Mouse (Mus musculus): Measurements from ENCODE around the gene Olfr156. TPM values are rescaled to one million over a fixed set of nuclear protein-coding genes. Genes with fewer than 3 reads are reported as not detected.
"Not testable (repeated sequence)": the region's sequence is repeated elsewhere in the genome, so short reads cannot be mapped to it uniquely, and the experiment has no call there.

Olfr156 gene
- total RNA-seq (2021) = not detected
- long read RNA-seq, experiment 1 = 0 reads
- long read RNA-seq, experiment 2 = 0 reads

DNA sequence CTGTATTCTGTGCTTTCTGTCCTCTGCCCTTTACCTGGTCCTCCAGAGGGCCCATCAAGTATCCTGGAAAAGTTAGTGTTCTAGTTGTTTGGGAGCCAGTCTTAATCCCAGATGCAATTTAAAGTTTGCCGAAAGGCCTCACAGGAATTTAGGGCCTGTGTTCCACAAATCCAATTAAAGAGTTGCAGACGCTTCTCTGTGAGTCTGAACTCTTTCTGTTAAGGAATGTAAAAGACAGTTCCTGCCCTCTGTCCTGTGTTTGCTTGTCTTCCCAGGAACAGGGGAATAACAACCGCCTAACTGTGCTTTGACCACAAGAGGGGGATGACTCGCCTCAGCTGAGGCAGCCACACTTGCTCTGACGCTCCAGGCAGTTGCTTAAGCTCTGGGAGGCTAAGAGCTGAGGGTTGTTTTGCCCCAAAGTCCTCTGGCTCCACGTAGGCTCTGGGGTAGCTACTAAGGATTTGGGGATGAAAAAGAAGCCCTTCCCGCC, at the start of gene Olfr156:
Gene Olfr156 (minus strand): TSS at position 51 of the 493 bp plus-strand sequence.
- peak; percentile 34 for DNase-seq

DNA sequence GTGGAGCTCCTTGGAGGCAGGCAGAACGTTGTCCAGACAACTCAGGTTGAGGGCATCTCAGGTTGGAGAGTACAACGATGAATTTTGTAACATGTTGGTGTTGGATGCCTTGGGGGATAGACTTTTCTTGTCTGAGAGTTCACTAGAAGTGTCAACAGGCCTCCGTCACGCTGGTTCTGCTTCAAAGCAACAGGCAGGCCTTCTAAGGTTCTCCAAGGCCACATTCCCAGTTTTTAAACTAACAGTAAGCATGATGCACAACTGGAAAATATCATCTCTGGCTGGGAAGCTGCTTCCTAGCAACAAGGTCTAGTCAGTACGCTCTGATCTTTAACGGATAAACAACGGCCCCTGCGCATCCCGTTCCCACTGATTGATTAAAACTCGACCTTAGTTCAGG, 46.1 kb upstream of the Olfr156 start:
- no peak for DNase-seq

GRCm38 (mm10) chr4:43863298-43863697, 39.6 kb upstream of the Olfr156 start:
- no peak for DNase-seq

DNA sequence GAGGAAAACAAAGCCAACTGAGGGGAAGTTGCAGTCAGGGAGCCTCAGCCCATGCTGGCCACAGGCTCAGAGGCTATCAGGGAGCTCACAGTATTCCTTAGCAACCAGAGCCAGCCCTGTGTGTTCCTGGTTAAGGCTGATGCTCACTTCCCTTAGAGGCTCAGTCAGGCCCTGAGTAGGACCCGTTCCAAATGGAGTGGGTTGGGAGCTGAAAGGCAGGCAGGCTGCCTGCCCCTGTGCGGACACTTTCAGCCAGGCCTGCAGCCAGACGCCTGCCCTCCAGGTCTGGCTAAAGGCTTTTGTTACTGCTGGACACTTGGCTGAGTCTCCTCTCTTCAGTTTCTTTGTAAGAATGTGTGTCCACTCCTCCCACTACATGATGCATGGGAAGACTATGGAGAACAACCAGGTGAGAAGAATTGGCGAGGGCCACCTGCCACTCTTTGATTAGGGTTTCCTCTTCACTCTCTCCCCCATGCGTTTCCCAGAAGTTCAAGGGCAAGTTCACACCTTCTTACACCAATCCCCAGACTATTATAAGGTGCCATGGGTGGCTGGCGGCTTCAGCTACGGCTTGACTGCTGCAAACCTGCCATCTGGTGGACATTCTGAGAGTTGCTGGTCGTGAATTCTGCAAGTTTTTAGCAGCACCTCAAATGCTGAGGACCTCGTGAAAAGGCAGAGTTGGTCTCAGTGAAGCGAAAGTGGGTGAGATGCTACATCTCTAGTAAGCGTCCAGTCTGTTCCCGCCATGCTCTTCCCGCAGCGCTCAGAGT, 37.2 kb upstream of the Olfr156 start:
- DNase-seq = peak; percentile 77

- no peak for DNase-seq
Measured at GRCm38 (mm10) chr4:43859886-43860285, 36.2 kb upstream of the Olfr156 start.

- no peak for DNase-seq
Measured at GRCm38 (mm10) chr4:43854101-43854500, 30.4 kb upstream of the Olfr156 start.

GRCm38 (mm10) chr4:43851265-43851664, 27.6 kb upstream of the Olfr156 start, which contains the start of gene Olfr155:
TSS of gene Olfr155 (plus strand) at chr4:43851565.
- no peak for DNase-seq

GRCm38 (mm10) chr4:43840101-43840500, 16.4 kb upstream of the Olfr156 start, which contains the start of gene Olfr157:
TSS of gene Olfr157 (minus strand) at chr4:43840201.
- DNase-seq = no peak

DNA sequence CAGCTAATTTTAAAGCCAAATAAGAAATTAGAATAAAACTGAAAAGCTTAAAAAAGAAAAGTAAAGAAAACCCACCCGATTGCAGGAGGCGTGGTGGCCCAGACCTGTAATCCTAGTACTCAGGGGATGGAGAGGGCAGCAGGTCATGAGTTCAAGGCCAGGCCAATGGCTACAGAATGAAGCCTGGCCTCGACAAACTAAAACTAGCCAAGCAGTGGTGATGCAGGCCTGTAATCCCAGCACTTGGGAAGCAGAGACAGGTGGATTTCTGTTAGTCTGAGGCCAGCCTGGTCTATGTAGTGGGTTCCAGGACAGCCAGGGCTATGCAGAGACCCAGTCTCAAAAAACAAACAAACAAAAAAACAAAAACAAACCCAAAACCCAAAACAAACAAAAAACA, 14.6 kb upstream of the Olfr156 start:
- DNase-seq = no peak

DNA sequence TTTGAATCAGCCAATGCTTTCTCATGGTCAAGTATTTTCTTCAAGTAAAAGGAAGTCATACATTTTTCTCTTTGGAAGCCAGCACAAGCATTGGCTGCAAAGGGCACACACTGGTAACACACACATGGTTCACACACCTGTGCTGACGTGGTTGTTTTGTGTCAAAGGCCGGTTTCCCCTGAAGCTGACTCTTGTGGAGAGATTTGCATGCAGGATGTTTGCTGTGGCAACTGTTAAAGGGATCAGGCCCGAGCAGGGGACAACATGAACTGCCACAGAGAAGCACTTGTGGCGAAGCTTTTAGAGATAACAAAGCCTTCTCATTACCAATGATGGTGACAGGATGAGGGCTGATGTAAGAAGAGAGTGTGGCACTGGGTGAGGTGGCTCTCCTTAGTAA, 11.1 kb upstream of the Olfr156 start:
- no peak for DNase-seq

DNA sequence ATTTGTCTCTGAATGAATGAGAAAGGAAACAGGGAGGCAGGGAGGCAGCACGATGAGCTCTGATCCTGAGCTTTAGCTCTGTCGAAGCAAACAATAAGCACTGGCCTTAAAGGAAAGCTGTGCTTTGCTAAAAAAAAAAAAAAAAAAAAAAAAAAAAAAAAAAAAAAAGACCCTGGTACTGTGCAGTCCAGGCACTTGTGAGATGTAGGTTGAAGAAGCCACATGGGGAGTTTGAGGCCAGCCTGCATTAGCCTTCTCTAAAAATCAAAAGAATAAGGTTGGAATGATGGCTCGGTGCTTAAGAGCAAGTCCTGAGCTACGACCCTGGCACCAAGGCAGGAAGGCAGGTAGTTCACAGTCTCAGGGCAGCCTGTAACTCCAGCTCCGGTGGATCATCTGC, 10.1 kb upstream of the Olfr156 start:
- DNase-seq = no peak

DNA sequence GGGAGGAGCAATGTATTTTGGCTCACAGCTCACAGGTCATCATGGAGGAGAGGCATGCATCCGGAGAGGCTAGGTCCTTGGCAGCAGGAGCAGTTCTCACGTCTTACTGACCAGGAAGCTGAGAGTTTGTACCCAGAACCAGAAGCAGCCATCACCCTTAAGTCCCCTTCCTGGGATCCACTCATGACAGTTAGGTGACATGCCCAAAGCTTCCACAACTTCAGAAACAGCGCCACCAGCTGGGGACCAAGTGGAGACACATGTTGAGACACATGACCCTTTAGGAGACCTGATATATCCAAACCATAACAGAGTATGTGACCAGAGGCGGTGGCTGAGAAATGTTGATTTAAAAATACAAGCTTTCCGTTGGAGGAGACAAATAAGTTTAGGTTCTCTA, 8.3 kb upstream of the Olfr156 start:
- no peak for DNase-seq

DNA sequence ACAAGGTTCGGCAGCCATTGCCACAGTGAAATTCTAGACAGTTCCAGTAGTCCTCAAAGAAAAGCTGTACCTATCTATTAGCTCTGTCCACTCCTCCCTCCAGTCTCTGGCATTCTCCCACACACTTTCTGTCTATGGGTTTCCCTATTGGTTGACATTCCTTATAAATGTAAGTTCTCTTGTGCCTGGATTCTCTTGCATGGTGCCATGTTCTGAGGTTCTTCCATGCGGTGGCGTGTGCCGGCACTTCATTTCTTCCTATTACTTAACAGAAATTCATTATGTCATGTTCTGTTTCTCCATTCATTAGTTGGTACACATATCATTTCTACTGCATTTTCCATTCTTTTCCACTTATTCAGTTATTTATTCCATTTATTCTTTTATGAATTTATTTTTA, 5.1 kb upstream of the Olfr156 start:
- DNase-seq = no peak

DNA sequence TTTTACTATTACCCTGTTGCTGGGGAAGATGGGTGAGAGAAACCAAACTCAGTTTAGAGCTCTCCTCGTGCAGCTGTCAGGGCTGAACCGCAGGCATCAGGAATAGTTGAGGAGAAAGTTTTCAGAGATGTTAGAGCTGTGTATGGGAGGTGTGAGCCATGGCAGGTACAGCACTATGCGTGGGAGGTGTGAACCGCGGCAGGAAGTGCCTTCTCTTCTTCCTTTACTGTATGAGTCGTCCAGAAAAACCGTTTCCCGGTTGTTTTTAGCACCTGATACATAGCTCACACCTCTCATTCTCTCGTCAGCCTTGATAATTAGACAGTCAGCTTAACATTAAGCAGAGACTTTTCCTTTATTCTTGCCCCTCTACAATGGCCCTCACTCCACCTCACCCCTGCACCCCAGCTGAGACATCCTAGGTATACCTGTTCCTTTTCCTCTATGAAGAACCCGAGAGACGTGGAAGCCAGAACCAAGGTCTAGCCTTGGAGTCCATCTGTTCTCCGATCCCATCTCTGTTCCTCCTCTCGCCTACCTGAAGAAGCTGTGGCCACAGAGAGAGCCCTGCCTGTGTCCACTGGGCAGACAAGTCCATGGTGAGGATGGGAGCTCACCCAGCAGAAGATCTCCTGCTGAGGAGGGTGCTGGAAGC, 672 bp downstream of the Olfr156 start:
- no peak for DNase-seq

DNA sequence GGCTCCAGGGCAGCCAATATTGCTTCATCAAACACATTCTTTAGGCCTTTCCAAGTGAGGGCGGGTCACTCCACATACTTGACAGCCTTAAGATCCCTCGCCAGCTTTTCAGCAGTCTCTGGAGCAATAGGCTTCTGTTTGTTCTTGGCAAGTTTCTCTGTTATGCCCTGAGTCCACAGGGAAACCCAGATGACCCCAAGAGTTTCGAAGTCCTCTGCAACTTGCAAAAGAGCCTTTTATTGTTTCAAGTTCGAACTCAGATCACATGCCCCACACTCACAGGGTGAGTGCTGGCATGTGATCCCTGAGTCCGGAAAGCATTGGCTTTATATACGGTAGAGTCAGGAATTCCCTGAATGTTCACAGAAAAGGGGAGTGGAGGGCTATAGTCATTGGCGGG, 24.8 kb downstream of the Olfr156 start:
- peak; percentile 35 for DNase-seq

GRCm38 (mm10) chr4:43795844-43796243, 27.9 kb downstream of the Olfr156 start:
- DNase-seq = not testable (repeated sequence)

DNA sequence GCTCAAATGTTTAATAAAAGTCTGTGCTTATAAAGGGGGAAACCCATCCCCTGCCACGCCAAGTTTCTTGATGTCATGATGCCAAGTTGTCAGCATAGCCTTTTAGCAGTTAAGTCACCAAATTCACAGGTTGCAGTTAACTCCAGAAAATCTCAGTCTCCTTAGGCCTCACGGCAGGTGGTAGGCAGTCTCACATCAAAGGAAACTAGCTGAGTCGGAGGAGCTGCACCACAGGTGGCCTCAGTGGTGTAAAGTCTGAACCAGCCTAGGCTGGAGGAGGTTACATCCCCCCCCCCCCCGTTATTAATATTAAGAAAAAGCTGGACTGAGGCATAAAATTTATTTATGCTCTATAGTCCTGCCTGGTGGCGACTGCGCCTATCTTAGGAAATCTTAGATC, 28.4 kb downstream of the Olfr156 start:
- DNase-seq = no peak

DNA sequence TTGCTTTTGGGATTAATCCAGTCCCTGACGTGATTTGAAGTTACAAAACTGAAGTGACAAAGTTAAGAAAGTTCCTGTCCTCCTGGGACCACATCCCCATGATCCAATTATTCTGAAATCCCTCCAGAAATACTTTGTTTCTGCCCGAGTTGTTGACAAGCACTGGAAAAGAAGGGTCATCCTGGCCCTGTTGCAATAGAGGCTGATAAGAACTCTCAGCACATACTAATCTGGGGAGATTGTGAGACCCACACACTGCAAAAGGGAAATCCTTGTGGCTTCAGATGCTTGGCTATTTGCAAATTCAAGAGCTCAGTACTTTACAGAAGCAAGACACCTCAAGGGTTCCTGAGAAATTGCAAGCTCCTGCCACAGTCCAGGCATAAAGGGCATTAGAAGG, 51.4 kb downstream of the Olfr156 start:
- peak; percentile 13 for DNase-seq

GRCm38 (mm10) chr4:43771626-43772025, 52.1 kb downstream of the Olfr156 start:
- DNase-seq = peak; percentile 12

- no peak for DNase-seq
Measured at GRCm38 (mm10) chr4:43770909-43771308, 52.8 kb downstream of the Olfr156 start, which contains the start of gene Olfr159. TSS of gene Olfr159 (minus strand) at chr4:43771009.
